Mouse (Mus musculus): ENCODE data around the gene Kdm2b. TPM values are rescaled to one million over a fixed set of nuclear protein-coding genes. Genes with fewer than 3 reads are reported as not detected.

Gene Kdm2b
- polyA plus RNA-seq, 1 experiment from 2014 or later, result 62.5 TPM

- H3K9me3 ChIP-seq (replicated peaks; ENCODE audit: low read length), result no peaks in the 10 kb centered on the region
- no peak for TF ChIP-seq CTCF (IDR thresholded peaks at IDR 0.05; ENCODE audit: low read depth)
- H3K27ac ChIP-seq, result no peak overlapping the region
- no peaks in the 10 kb centered on the region for H3K27me3 ChIP-seq (ENCODE audit: insufficient read depth, low read length)
- H3K4me3 ChIP-seq (replicated peaks; ENCODE audit: low read depth, low read length), result no peak overlapping the region
- no peak overlapping the region for H3K9ac ChIP-seq (ENCODE audit: low read depth, low read length)
- ATAC-seq (replicated peaks; ENCODE audit: low FRiP score, low read depth) (no peak), DNase-seq (ENCODE audit: low spot score) (peak; percentile 15)
- 75% methylated on average over 6 of the region's 6 CpGs for WGBS
- H3K4me2 ChIP-seq (ENCODE audit: low read length), result no peak overlapping the region
- H3K36me3 ChIP-seq (ENCODE audit: insufficient read depth, low read length), result no peaks in the 10 kb centered on the region
- peaks cover 12% of the 10 kb centered on the region; the same call in 1 of the 2 replicates for H3K4me1 ChIP-seq (replicated peaks; ENCODE audit: insufficient read depth, low read length)
These were observed 33.4 kb upstream of the Kdm2b start for GRCm38 (mm10) chr5:123023049-123023448.

DNA sequence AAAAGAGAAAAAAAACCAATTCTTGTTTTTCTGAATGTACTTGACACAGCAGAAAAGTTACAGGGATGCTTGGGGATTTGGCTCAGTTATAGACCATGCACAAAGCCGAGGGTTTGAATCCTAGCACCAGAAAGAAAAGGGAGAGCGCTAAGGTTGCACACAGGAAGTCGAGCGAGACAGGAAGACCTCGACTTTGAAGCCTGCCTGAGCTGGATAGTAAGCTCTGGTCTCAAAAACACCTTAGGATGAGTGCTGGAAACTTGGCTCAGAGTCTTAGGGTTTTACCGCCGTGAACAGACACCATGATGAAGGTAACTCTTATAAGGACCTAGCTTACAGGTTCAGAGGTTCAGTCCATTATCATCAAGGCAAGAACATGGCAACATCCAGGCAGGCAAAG, 31.8 kb upstream of the Kdm2b start:
- TF ChIP-seq CTCF (IDR thresholded peaks at IDR 0.05; ENCODE audit: low read depth), result no peak
- Histone ChIP-seq H3K27me3 (ENCODE audit: insufficient read depth, low read length) (no peaks in the 10 kb centered on the region), H3K4me2 (ENCODE audit: low read length) (no peak overlapping the region), H3K36me3 (ENCODE audit: insufficient read depth, low read length) (no peaks in the 10 kb centered on the region), H3K9ac (ENCODE audit: low read depth, low read length) (no peak overlapping the region), H3K27ac (no peak overlapping the region), H3K4me3 (replicated peaks; ENCODE audit: low read depth, low read length) (no peak overlapping the region), H3K9me3 (replicated peaks; ENCODE audit: low read length) (no peaks in the 10 kb centered on the region), H3K4me1 (replicated peaks; ENCODE audit: insufficient read depth, low read length) (peaks cover 18% of the 10 kb centered on the region; the same call in 1 of the 2 replicates)
- ATAC-seq (replicated peaks; ENCODE audit: low FRiP score, low read depth) (no peak), DNase-seq (ENCODE audit: low spot score) (no peak)
- WGBS, result 89% methylated on average over 7 of the region's 7 CpGs

DNA sequence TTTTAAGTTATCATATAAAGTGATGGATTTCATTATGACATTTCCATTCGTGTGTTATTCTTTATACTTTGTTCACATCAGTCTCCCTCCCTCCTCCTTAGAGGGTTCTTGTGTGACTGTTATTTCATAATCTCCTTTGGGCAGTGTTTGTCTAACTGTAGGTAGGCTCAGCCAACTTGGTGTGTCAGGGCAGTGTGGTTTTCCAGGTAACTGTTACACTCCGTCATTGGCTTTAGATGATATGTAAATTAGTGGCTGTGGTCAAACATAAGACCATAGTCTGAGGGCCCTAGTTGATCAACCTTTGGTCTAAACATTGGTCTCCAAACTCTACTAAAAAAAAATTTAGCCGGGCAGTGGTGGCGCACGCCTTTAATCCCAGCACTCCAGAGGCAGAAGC, 30.8 kb upstream of the Kdm2b start:
- TF ChIP-seq CTCF (IDR thresholded peaks at IDR 0.05; ENCODE audit: low read depth), result no peak
- H3K4me3 ChIP-seq (replicated peaks; ENCODE audit: low read depth, low read length), result no peak overlapping the region
- no peaks in the 10 kb centered on the region for H3K9me3 ChIP-seq (replicated peaks; ENCODE audit: low read length)
- H3K9ac ChIP-seq (ENCODE audit: low read depth, low read length), result no peak overlapping the region
- ATAC-seq (replicated peaks; ENCODE audit: low FRiP score, low read depth) (no peak), DNase-seq (ENCODE audit: low spot score) (no peak)
- 95% methylated on average over 5 of the region's 5 CpGs for WGBS
- H3K4me2 ChIP-seq (ENCODE audit: low read length), result no peak overlapping the region
- H3K36me3 ChIP-seq (ENCODE audit: insufficient read depth, low read length), result no peaks in the 10 kb centered on the region
- H3K27ac ChIP-seq, result no peak overlapping the region
- no peaks in the 10 kb centered on the region for H3K27me3 ChIP-seq (ENCODE audit: insufficient read depth, low read length)
- H3K4me1 ChIP-seq (replicated peaks; ENCODE audit: insufficient read depth, low read length), result peaks cover 11% of the 10 kb centered on the region; the same call in 1 of the 2 replicates

GRCm38 (mm10) chr5:123019336-123020016, 29.9 kb upstream of the Kdm2b start:
- no peak overlapping the region for H3K27ac ChIP-seq
- DNase-seq (ENCODE audit: low spot score) (no peak), ATAC-seq (replicated peaks; ENCODE audit: low FRiP score, low read depth) (no peak)
- no peaks in the 10 kb centered on the region for H3K27me3 ChIP-seq (ENCODE audit: insufficient read depth, low read length)
- TF ChIP-seq CTCF (IDR thresholded peaks at IDR 0.05; ENCODE audit: low read depth), result no peak
- 64% methylated on average over 10 of the region's 10 CpGs for WGBS
- H3K36me3 ChIP-seq (ENCODE audit: insufficient read depth, low read length), result no peaks in the 10 kb centered on the region
- H3K4me3 ChIP-seq (replicated peaks; ENCODE audit: low read depth, low read length), result no peak overlapping the region
- peaks cover 7% of the 10 kb centered on the region for H3K4me1 ChIP-seq (replicated peaks; ENCODE audit: insufficient read depth, low read length)
- H3K9me3 ChIP-seq (replicated peaks; ENCODE audit: low read length), result no peaks in the 10 kb centered on the region
- H3K9ac ChIP-seq (ENCODE audit: low read depth, low read length), result no peak overlapping the region
- H3K4me2 ChIP-seq (ENCODE audit: low read length), result no peak overlapping the region

DNA sequence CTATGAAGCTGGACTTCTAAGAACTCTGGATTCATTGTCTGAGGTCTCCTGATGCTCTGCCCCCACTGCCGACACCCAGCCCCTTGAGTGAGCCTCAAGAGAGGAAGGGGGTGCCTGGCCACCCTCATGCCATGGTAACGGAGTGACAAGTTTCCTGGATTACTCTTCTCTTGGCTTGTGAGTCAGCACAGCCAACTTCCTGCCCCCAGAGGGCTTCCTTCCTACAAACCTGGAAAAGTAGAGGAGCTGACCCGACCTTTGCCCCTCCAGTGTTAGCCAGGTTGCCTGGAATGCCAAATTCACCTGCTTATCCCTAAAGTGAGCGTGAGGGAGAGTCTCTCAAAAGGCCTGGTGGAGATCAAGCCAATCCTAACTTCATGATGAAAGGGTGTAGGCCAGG, 27.9 kb upstream of the Kdm2b start:
- Histone ChIP-seq H3K4me2 (ENCODE audit: low read length) (peak overlapping the region; percentile 85; the same call in 1 of the 2 replicates), H3K27me3 (ENCODE audit: insufficient read depth, low read length) (no peaks in the 10 kb centered on the region), H3K27ac (no peak overlapping the region; the same call in 1 of the 2 replicates), H3K9me3 (replicated peaks; ENCODE audit: low read length) (no peaks in the 10 kb centered on the region), H3K36me3 (ENCODE audit: insufficient read depth, low read length) (no peaks in the 10 kb centered on the region), H3K4me1 (replicated peaks; ENCODE audit: insufficient read depth, low read length) (peaks cover 9% of the 10 kb centered on the region), H3K4me3 (replicated peaks; ENCODE audit: low read depth, low read length) (no peak overlapping the region), H3K9ac (ENCODE audit: low read depth, low read length) (no peak overlapping the region)
- DNase-seq (ENCODE audit: low spot score) (no peak), ATAC-seq (replicated peaks; ENCODE audit: low FRiP score, low read depth) (no peak)
- 83% methylated on average over 4 of the region's 4 CpGs for WGBS
- TF ChIP-seq CTCF (IDR thresholded peaks at IDR 0.05; ENCODE audit: low read depth), result no peak

DNA sequence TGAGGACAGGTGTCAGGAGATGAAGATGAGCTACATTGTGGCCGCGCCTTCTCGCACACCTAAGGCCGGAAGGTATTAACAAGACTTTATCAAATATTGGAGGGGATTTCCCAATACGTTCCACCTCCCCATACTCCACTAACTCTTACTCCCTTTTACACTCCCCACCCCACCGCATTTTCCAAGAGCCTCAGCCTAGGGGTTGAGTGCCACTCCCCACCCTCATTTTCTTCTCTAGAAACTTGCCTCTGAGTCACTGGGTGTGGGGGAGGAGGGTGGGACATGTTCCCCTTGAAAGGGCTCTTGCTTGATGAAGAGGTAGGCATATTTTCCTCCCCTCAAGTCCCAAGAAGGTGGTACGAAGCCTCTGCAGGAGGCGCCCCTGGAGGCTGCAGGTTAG, 26.3 kb upstream of the Kdm2b start:
- DNase-seq (ENCODE audit: low spot score) (peak; percentile 40), ATAC-seq (replicated peaks; ENCODE audit: low FRiP score, low read depth) (no peak)
- peak overlapping the region; percentile 97 for H3K27ac ChIP-seq
- peak overlapping the region; percentile 82 for H3K4me3 ChIP-seq (replicated peaks; ENCODE audit: low read depth, low read length)
- 11% methylated on average over 8 of the region's 8 CpGs for WGBS
- no peaks in the 10 kb centered on the region for H3K27me3 ChIP-seq (ENCODE audit: insufficient read depth, low read length)
- TF ChIP-seq CTCF (IDR thresholded peaks at IDR 0.05; ENCODE audit: low read depth), result no peak
- peak overlapping the region; percentile 89; the same call in 1 of the 2 replicates for H3K9ac ChIP-seq (ENCODE audit: low read depth, low read length)
- no peaks in the 10 kb centered on the region for H3K9me3 ChIP-seq (replicated peaks; ENCODE audit: low read length)
- peaks cover 9% of the 10 kb centered on the region for H3K4me1 ChIP-seq (replicated peaks; ENCODE audit: insufficient read depth, low read length)
- H3K36me3 ChIP-seq (ENCODE audit: insufficient read depth, low read length), result no peaks in the 10 kb centered on the region
- peak overlapping the region; percentile 85 for H3K4me2 ChIP-seq (ENCODE audit: low read length)
